Comparison of ENCODE assay signal across 6 mouse cellular contexts in the genomic region with DNA sequence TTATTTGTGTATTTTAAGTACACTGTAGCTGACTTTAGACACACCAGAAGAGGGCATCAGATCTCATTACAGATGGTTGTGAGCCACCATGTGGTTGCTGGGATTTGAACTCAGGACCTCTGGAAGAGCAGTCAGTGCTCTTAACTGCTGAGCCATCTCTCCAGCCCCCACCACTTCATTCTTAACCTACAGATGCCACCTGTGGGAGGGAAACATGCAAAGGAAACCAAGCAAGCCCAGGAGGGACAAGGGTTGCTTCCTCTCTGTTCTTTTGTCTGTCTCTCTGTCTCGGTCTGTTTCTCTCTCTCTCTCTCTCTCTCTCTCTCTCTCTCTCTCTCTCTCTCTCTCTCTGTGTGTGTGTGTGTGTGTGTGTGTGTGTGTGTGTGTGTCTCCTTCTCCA.
DNase-seq lines count a peak whose midpoint lies in the region; ATAC-seq lines count a peak whose summit lies in the region.
"Not testable (repeated sequence)": the region's sequence is repeated elsewhere in the genome, so short reads cannot be mapped to it uniquely, and the experiment has no call there.

No protein-coding gene starts in this region.

- not testable (repeated sequence) for H3K36me3 ChIP-seq in splenic B cell, adult 2 months (ENCODE audit: control insufficient read depth, insufficient read depth, low read length, poor library complexity, severe bottlenecking)

- DNase-seq in B cell, adult 2 months, result peak; percentile 19 to 31
- DNase-seq in CD8-positive naive resting alpha-beta T cell, adult 2 months (ENCODE audit: low read depth in 2 of 2, low spot score in 2 of 2), result peak; percentile 39 to 48
- DNase-seq in splenic B cell, adult 2 months (ENCODE audit: low read depth, low spot score), result peak; percentile 56
- peak; percentile 56 to 61 for DNase-seq in thymus, postnatal 10 days (ENCODE audit: low spot score in 2 of 2)
- DNase-seq in thymus, postnatal 36 days, result peak; percentile 60 to 72

- peak; percentile 28 for ATAC-seq in activated CD4-positive, CD25-positive, alpha-beta regulatory T cell, adult 4 months

- H3K27me3 ChIP-seq in splenic B cell, adult 2 months (ENCODE audit: control insufficient read depth, insufficient read depth, low read length, poor library complexity, severe bottlenecking), result not testable (repeated sequence)

Comparison
In these comparisons a context has a peak if more than half of its experiments do, and no peak if none do; other contexts are left out.
1. Peak in every context shown above with its lines: DNase-seq and ATAC-seq.